Mouse (Mus musculus) olfactory bulb, adult 2 months (tissue): ENCODE data around the gene Suclg1.

Experiments used
- CTCF ChIP-seq: fragments of 200-500 bp; IDR thresholded peaks from 2 replicates; pipeline ENCODE4 v1.5.1; 2012; ENCODE audit warnings: low read depth, mild to moderate bottlenecking, low read length, moderate library complexity; ENCODE audit not compliant: insufficient read depth
- POLR2A ChIP-seq: fragments of 200-500 bp; IDR thresholded peaks from 2 replicates; pipeline ENCODE4 v1.6.1; 2012; ENCODE audit warnings: mild to moderate bottlenecking, low read depth, low read length, moderate library complexity; ENCODE audit not compliant: insufficient read depth

GRCm38 (mm10) chr6:73267738-73268311, 19.6 kb downstream of the Suclg1 start:
- no peak for TF ChIP-seq CTCF
- TF ChIP-seq POLR2A, result no peak
